Mouse (Mus musculus): ENCODE measurements at regions not wholly inside any gene's neighbourhood (a gene's known extent, or its start where the extent isn't known, plus 50 kb on each side); places are given as distances from the start of the nearest gene placed in this dataset.

GRCm38 (mm10) chr2:45244491-45244890, 127.3 kb upstream of the Zeb2 start:
- no peak for DNase-seq (ENCODE audit: low spot score)

GRCm38 (mm10) chr2:45239501-45240292, 122.5 kb upstream of the Zeb2 start:
- no peak for DNase-seq (ENCODE audit: low spot score)

GRCm38 (mm10) chr2:45239001-45239400, 121.8 kb upstream of the Zeb2 start:
- no peak for DNase-seq (ENCODE audit: low spot score)

GRCm38 (mm10) chr2:45236168-45236700, 119.0 kb upstream of the Zeb2 start:
- no peak for DNase-seq (ENCODE audit: low spot score)

GRCm38 (mm10) chr2:45234148-45234547, 117.0 kb upstream of the Zeb2 start:
- no peak for DNase-seq (ENCODE audit: low spot score)

- DNase-seq (ENCODE audit: low spot score) = no peak
These were observed 113.4 kb upstream of the Zeb2 start for GRCm38 (mm10) chr2:45230351-45231209.

GRCm38 (mm10) chr2:45229501-45229900, 112.3 kb upstream of the Zeb2 start:
- DNase-seq (ENCODE audit: low spot score) = no peak

- no peak for DNase-seq (ENCODE audit: low spot score)
These were observed 110.2 kb upstream of the Zeb2 start for GRCm38 (mm10) chr2:45227276-45227944.

GRCm38 (mm10) chr2:45226045-45226370, 108.8 kb upstream of the Zeb2 start:
- DNase-seq (ENCODE audit: low spot score) = no peak

- DNase-seq (ENCODE audit: low spot score) = no peak
These were observed 108.3 kb upstream of the Zeb2 start for GRCm38 (mm10) chr2:45225364-45226044.

GRCm38 (mm10) chr2:45222213-45222612, 105.0 kb upstream of the Zeb2 start:
- no peak for DNase-seq (ENCODE audit: low spot score)

- no peak for DNase-seq (ENCODE audit: low spot score)
These were observed 102.7 kb upstream of the Zeb2 start for GRCm38 (mm10) chr2:45219851-45220250.

- no peak for DNase-seq (ENCODE audit: low spot score)
These were observed 95.6 kb upstream of the Zeb2 start for GRCm38 (mm10) chr2:45212833-45213232.

GRCm38 (mm10) chr2:45208526-45208925, 91.3 kb upstream of the Zeb2 start:
- no peak for DNase-seq (ENCODE audit: low spot score)

- no peak for DNase-seq (ENCODE audit: low spot score)
These were observed 88.6 kb upstream of the Zeb2 start for GRCm38 (mm10) chr2:45205756-45206155.

GRCm38 (mm10) chr2:45205211-45205610, 88.0 kb upstream of the Zeb2 start:
- no peak for DNase-seq (ENCODE audit: low spot score)

- no peak for DNase-seq (ENCODE audit: low spot score)
These were observed 80.9 kb upstream of the Zeb2 start for GRCm38 (mm10) chr2:45197955-45198631.

- DNase-seq (ENCODE audit: low spot score) = no peak
These were observed 80.1 kb upstream of the Zeb2 start for GRCm38 (mm10) chr2:45197342-45197741.

- DNase-seq (ENCODE audit: low spot score) = no peak
These were observed 79.3 kb upstream of the Zeb2 start for GRCm38 (mm10) chr2:45196511-45196910.

- DNase-seq (ENCODE audit: low spot score) = no peak
These were observed 77.1 kb upstream of the Zeb2 start for GRCm38 (mm10) chr2:45194335-45194734.

GRCm38 (mm10) chr2:45185621-45185999, 68.4 kb upstream of the Zeb2 start:
- no peak for DNase-seq (ENCODE audit: low spot score)

All from left cerebral cortex, adult 11 months (tissue).